Mouse (Mus musculus) lung, embryonic 14.5 days (tissue): ENCODE measurements at regions not wholly inside any gene's neighbourhood (a gene's known extent, or its start where the extent isn't known, plus 50 kb on each side); places are given as distances from the start of the nearest gene placed in this dataset.

ENCODE experiments used
- ATAC-seq: fragments of 200-750 bp; cut with Nextera tagmentation; 2 replicates; pipeline ENCODE4 v1.8.0; 2017; ENCODE audit warnings: mild to moderate bottlenecking, moderate TSS enrichment, moderate library complexity; ENCODE audit not compliant: insufficient read depth
- DNase-seq: peaks from one replicate; pipeline ENCODE4 v3.0.0-alpha.2; 2015
- H3K27ac ChIP-seq: fragments of 300-500 bp; sonication (generic); 2 replicates; pipeline ENCODE4 v1.5.1; 2014; ENCODE audit warnings: low read depth, mild to moderate bottlenecking, moderate library complexity
- H3K27me3 ChIP-seq: fragments of 300-500 bp; sonication (generic); 2 replicates; pipeline ENCODE4 v1.6.1; 2014; ENCODE audit warnings: low read length, control low read depth; ENCODE audit not compliant: insufficient read depth
- H3K36me3 ChIP-seq: fragments of 300-500 bp; sonication (generic); 2 replicates; pipeline ENCODE4 v1.6.1; 2014; ENCODE audit warnings: control low read depth; ENCODE audit not compliant: insufficient read depth
- H3K4me1 ChIP-seq: fragments of 300-500 bp; sonication (generic); 2 replicates; pipeline ENCODE4 v1.6.1; 2014; ENCODE audit warnings: antibody characterized with exemption, control low read depth; ENCODE audit not compliant: insufficient read depth
- H3K4me2 ChIP-seq: fragments of 300-500 bp; sonication (generic); 2 replicates; pipeline ENCODE4 v1.6.1; 2014; ENCODE audit warnings: mild to moderate bottlenecking
- H3K4me3 ChIP-seq: fragments of 300-500 bp; sonication (generic); 2 replicates; pipeline ENCODE4 v1.5.1; 2014; ENCODE audit warnings: low read depth, low read length
- H3K9ac ChIP-seq: fragments of 300-500 bp; sonication (generic); 2 replicates; pipeline ENCODE4 v1.6.1; 2014
- H3K9me3 ChIP-seq: fragments of 300-500 bp; sonication (generic); 2 replicates; pipeline ENCODE4 v1.6.1; 2016; ENCODE audit warnings: low read depth, low read length, control low read depth
- CTCF ChIP-seq: IDR thresholded peaks from 2 replicates; pipeline ENCODE4 v1.5.1; 2016; ENCODE audit warnings: antibody characterized with exemption, low read depth
- WGBS: fragments of 180-500 bp; shearing (Covaris S2); extraction: QIAGEN DNeasy Blood & Tissue Kit; methylation state at CpG from one replicate; pipeline ENCODE4 v1.1.7; 2014; 5-methylcytosine and 5-hydroxymethylcytosine counted together

GRCm38 (mm10) chr16:46617544-46618335 is 119.4 kb upstream of the Nectin3 start:
- DNase-seq (peak; percentile 4), ATAC-seq (no peak)
- no peak overlapping the region for H3K4me2 ChIP-seq
- no peaks in the 10 kb centered on the region for H3K4me1 ChIP-seq
- H3K36me3 ChIP-seq = no peaks in the 10 kb centered on the region
- 36% methylated on average over 13 of the region's 13 CpGs for WGBS
- H3K9ac ChIP-seq = no peak overlapping the region
- H3K27ac ChIP-seq = no peak overlapping the region
- no peak for TF ChIP-seq CTCF
- H3K4me3 ChIP-seq = no peak overlapping the region
- H3K9me3 ChIP-seq = no peaks in the 10 kb centered on the region
- H3K27me3 ChIP-seq = no peaks in the 10 kb centered on the region

DNA sequence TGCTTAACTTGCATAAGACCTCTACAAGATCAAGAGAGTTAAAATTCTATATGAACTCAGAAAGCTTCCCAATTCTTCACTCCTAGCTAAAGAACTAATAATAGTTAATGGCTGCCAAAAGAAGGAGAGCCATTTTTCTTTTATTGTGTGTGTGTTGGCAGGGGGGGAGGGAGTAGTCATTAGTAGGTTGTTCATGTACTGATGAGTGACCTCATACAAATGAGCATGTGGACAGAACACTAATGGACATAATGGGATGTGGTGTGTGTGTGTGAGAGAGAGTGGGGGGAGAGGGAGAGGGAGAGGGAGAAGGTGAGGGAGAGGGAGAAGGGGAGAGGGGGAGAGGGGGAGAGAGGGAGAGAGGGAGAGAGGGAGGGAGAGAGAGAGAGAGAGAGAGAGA is 118.3 kb upstream of the Nectin3 start:
- TF ChIP-seq CTCF = no peak
- H3K4me2 ChIP-seq = no peak overlapping the region
- H3K4me3 ChIP-seq = no peak overlapping the region
- no peak for ATAC-seq
- H3K9me3 ChIP-seq = no peaks in the 10 kb centered on the region
- no peaks in the 10 kb centered on the region for H3K27me3 ChIP-seq
- no peak for DNase-seq
- H3K9ac ChIP-seq = no peak overlapping the region
- no peaks in the 10 kb centered on the region for H3K4me1 ChIP-seq
- H3K27ac ChIP-seq = no peak overlapping the region
- H3K36me3 ChIP-seq = no peaks in the 10 kb centered on the region

- no peaks in the 10 kb centered on the region for H3K27me3 ChIP-seq
- no peak overlapping the region for H3K9ac ChIP-seq
- H3K4me2 ChIP-seq = no peak overlapping the region
- no peak for ATAC-seq
- DNase-seq = no peak
- no peak overlapping the region for H3K4me3 ChIP-seq
- no peaks in the 10 kb centered on the region for H3K36me3 ChIP-seq
- WGBS = 80% methylated on average over 5 of the region's 5 CpGs
- no peaks in the 10 kb centered on the region for H3K4me1 ChIP-seq
- H3K9me3 ChIP-seq = no peaks in the 10 kb centered on the region
- no peak overlapping the region for H3K27ac ChIP-seq
- TF ChIP-seq CTCF = no peak
Measured at GRCm38 (mm10) chr16:46613062-46613818, 114.9 kb upstream of the Nectin3 start.

- Histone ChIP-seq H3K36me3 (no peaks in the 10 kb centered on the region), H3K9me3 (no peaks in the 10 kb centered on the region), H3K4me1 (no peaks in the 10 kb centered on the region), H3K4me2 (no peak overlapping the region), H3K9ac (no peak overlapping the region), H3K27ac (no peak overlapping the region), H3K27me3 (no peaks in the 10 kb centered on the region), H3K4me3 (no peak overlapping the region)
- TF ChIP-seq CTCF = no peak
- DNase-seq = no peak
- no peak for ATAC-seq
Measured at GRCm38 (mm10) chr16:46605879-46606203, 107.5 kb upstream of the Nectin3 start.

DNA sequence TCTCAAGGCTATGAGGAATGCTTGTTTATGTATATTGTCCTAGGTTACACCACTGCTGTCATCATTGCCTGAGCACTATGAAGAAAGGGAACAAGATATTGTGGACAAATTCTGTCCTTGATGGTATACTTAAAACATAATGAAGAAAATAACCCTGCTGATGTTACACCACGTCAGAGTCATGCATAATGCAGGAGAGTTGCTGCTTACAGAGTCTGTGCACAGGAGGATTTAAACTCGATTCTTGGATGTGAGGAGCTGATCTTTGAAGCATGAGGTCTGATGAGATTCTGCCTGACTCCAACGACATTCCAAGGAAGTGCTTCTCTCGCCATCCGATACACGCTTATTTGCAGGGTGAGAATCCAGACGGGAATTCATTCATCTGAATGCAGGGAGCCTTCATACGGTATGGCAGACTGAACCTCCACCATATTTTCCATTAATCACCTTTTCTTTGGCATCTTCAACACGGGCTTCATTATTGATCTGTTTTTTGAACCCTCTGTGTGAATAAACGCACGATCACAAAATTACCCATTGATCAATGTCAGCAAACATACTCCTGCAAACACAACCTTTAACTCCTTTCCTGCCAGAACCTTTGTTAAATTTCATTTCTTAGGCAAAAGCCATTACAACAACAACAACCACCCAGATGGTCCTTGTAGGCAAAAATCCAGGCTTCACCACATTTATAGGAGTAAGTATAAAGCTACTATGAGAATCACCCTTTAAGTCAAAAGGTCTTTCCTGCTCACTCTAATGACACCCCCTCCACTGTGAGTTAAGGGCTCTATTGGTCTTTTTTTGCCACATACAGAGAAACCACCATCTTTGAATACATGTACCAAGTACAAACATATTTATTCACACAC is 106.9 kb upstream of the Nectin3 start:
- no peak for DNase-seq
- WGBS = 22% methylated on average over 11 of the region's 11 CpGs
- H3K4me3 ChIP-seq = no peak overlapping the region
- no peaks in the 10 kb centered on the region for H3K4me1 ChIP-seq
- H3K9ac ChIP-seq = no peak overlapping the region
- no peak for TF ChIP-seq CTCF
- no peak overlapping the region for H3K27ac ChIP-seq
- no peaks in the 10 kb centered on the region for H3K36me3 ChIP-seq
- ATAC-seq = no peak
- no peaks in the 10 kb centered on the region for H3K9me3 ChIP-seq
- no peak overlapping the region for H3K4me2 ChIP-seq
- no peaks in the 10 kb centered on the region for H3K27me3 ChIP-seq

- WGBS = 23% methylated on average over 8 of the region's 8 CpGs
- Histone ChIP-seq H3K4me3 (no peak overlapping the region), H3K9me3 (no peaks in the 10 kb centered on the region), H3K36me3 (no peaks in the 10 kb centered on the region), H3K27ac (no peak overlapping the region), H3K9ac (no peak overlapping the region), H3K4me2 (no peak overlapping the region), H3K4me1 (no peaks in the 10 kb centered on the region), H3K27me3 (no peaks in the 10 kb centered on the region)
- ATAC-seq = no peak
- TF ChIP-seq CTCF = no peak
- no peak for DNase-seq
Measured at GRCm38 (mm10) chr16:46592618-46593253, 94.4 kb upstream of the Nectin3 start.
